Mouse (Mus musculus) frontal cortex, postnatal 25 days (tissue): ENCODE measurements at regions not wholly inside any gene's neighbourhood (a gene's known extent, or its start where the extent isn't known, plus 50 kb on each side); places are given as distances from the start of the nearest gene placed in this dataset.

ENCODE experiments used
- DNase-seq, 2 experiments: peaks; one replicate each; pipeline ENCODE4 v3.0.0; 2022; ENCODE audit warnings: low spot score in 2 of 2

GRCm38 (mm10) chr14:99612114-99612513, 313.6 kb downstream of the Klf5 start:
- no peak for DNase-seq

GRCm38 (mm10) chr14:99614748-99615147, 316.3 kb downstream of the Klf5 start:
- no peak for DNase-seq

GRCm38 (mm10) chr14:99616655-99617335, 318.3 kb downstream of the Klf5 start:
- no peak for DNase-seq

GRCm38 (mm10) chr14:99617374-99617773, 318.9 kb downstream of the Klf5 start:
- no peak for DNase-seq

GRCm38 (mm10) chr14:99621538-99621937, 323.0 kb downstream of the Klf5 start:
- DNase-seq = no peak

GRCm38 (mm10) chr14:99624380-99625327, 326.2 kb downstream of the Klf5 start:
- no peak for DNase-seq

GRCm38 (mm10) chr14:99627615-99628014, 329.1 kb downstream of the Klf5 start:
- no peak for DNase-seq

GRCm38 (mm10) chr14:99631092-99631491, 332.6 kb downstream of the Klf5 start:
- peak in 1 of 2 experiments; percentile 22 for DNase-seq

GRCm38 (mm10) chr14:99632444-99632843, 334.0 kb downstream of the Klf5 start:
- DNase-seq = no peak

GRCm38 (mm10) chr14:99635556-99636150, 337.2 kb downstream of the Klf5 start:
- DNase-seq = no peak

GRCm38 (mm10) chr14:99641475-99642453, 343.3 kb downstream of the Klf5 start:
- no peak for DNase-seq

- no peak for DNase-seq
Observed at GRCm38 (mm10) chr14:99646323-99646722, 347.8 kb downstream of the Klf5 start.

GRCm38 (mm10) chr14:99674399-99674798, 375.9 kb downstream of the Klf5 start:
- DNase-seq = no peak

- DNase-seq = no peak
Observed at GRCm38 (mm10) chr14:99687062-99687806, 388.7 kb downstream of the Klf5 start.

- no peak for DNase-seq
Observed at GRCm38 (mm10) chr14:99688415-99688814, 389.9 kb downstream of the Klf5 start.

- DNase-seq = no peak
Observed at GRCm38 (mm10) chr14:99696301-99696700, 397.8 kb downstream of the Klf5 start.

- no peak for DNase-seq
Observed at GRCm38 (mm10) chr14:99699545-99699944, 401.1 kb downstream of the Klf5 start.

- no peak for DNase-seq
Observed at GRCm38 (mm10) chr14:99706004-99706403, 407.5 kb downstream of the Klf5 start.

- DNase-seq = no peak
Observed at GRCm38 (mm10) chr14:99708066-99708465, 409.6 kb downstream of the Klf5 start.

- DNase-seq = no peak
Observed at GRCm38 (mm10) chr14:99709764-99710163, 411.3 kb downstream of the Klf5 start.
